Mouse (Mus musculus): ENCODE measurements around the gene Fam198b.
A peak's percentile ranks its signal among the peaks of the same experiment; 100 is the strongest.
"Not testable (repeated sequence)": the region's sequence is repeated elsewhere in the genome, so short reads cannot be mapped to it uniquely, and the experiment has no call there.

The Fam198b gene

GRCm38 (mm10) chr3:79925950-79926697, 41.8 kb downstream of the Fam198b start:
- no peak for DNase-seq (ENCODE audit: low spot score in 2 of 2)

- no peak for DNase-seq (ENCODE audit: low spot score in 2 of 2)
These were observed 42.7 kb downstream of the Fam198b start for GRCm38 (mm10) chr3:79927050-79927449.

- DNase-seq (ENCODE audit: low spot score in 2 of 2) = no peak
These were observed 44.1 kb downstream of the Fam198b start for GRCm38 (mm10) chr3:79928409-79928808.

- DNase-seq (ENCODE audit: low spot score in 2 of 2) = peak; percentile 10 to 12
These were observed 45.9 kb downstream of the Fam198b start for GRCm38 (mm10) chr3:79930141-79930744.

GRCm38 (mm10) chr3:79936213-79936612, 51.9 kb downstream of the Fam198b start:
- DNase-seq (ENCODE audit: low spot score in 2 of 2) = no peak

GRCm38 (mm10) chr3:79936730-79937447, 52.6 kb downstream of the Fam198b start:
- no peak for DNase-seq (ENCODE audit: low spot score in 2 of 2)

GRCm38 (mm10) chr3:79947736-79948135, 63.4 kb downstream of the Fam198b start:
- no peak for DNase-seq (ENCODE audit: low spot score in 2 of 2)

- DNase-seq (ENCODE audit: low spot score in 2 of 2) = no peak
These were observed 63.8 kb downstream of the Fam198b start for GRCm38 (mm10) chr3:79948151-79948550.

- DNase-seq (ENCODE audit: low spot score in 2 of 2) = no peak
These were observed 68.9 kb downstream of the Fam198b start for GRCm38 (mm10) chr3:79953164-79953759.

- no peak for DNase-seq (ENCODE audit: low spot score in 2 of 2)
These were observed 70.9 kb downstream of the Fam198b start for GRCm38 (mm10) chr3:79955262-79955661.

GRCm38 (mm10) chr3:79956792-79957191, 72.5 kb downstream of the Fam198b start:
- no peak for DNase-seq (ENCODE audit: low spot score in 2 of 2)

GRCm38 (mm10) chr3:79957752-79958151, 73.4 kb downstream of the Fam198b start:
- no peak for DNase-seq (ENCODE audit: low spot score in 2 of 2)

GRCm38 (mm10) chr3:79966709-79967108, 82.4 kb downstream of the Fam198b start:
- DNase-seq (ENCODE audit: low spot score in 2 of 2) = no peak

GRCm38 (mm10) chr3:79967346-79967745, 83.0 kb downstream of the Fam198b start:
- DNase-seq (ENCODE audit: low spot score in 2 of 2) = no peak

- no peak for DNase-seq (ENCODE audit: low spot score in 2 of 2)
These were observed 84.1 kb downstream of the Fam198b start for GRCm38 (mm10) chr3:79968426-79968825.

- DNase-seq (ENCODE audit: low spot score in 2 of 2) = not testable (repeated sequence)
These were observed 85.2 kb downstream of the Fam198b start for GRCm38 (mm10) chr3:79969536-79969935.

- no peak for DNase-seq (ENCODE audit: low spot score in 2 of 2)
These were observed 85.7 kb downstream of the Fam198b start for GRCm38 (mm10) chr3:79970070-79970469.

- no peak for DNase-seq (ENCODE audit: low spot score in 2 of 2)
These were observed 86.2 kb downstream of the Fam198b start for GRCm38 (mm10) chr3:79970498-79970897.

- no peak for DNase-seq (ENCODE audit: low spot score in 2 of 2)
These were observed 87.2 kb downstream of the Fam198b start for GRCm38 (mm10) chr3:79971542-79971941.

- no peak for DNase-seq (ENCODE audit: low spot score in 2 of 2)
These were observed 92.5 kb downstream of the Fam198b start for GRCm38 (mm10) chr3:79976786-79977185.

GRCm38 (mm10) chr3:79977656-79978450, 93.5 kb downstream of the Fam198b start:
- no peak for DNase-seq (ENCODE audit: low spot score in 2 of 2)
